Mouse (Mus musculus) regulatory T cell (primary cell): Measurements from ENCODE around the gene Gorasp1.

Source experiments
- in situ Hi-C: fragments of 300-600 bp; cut with MboI, MseI; formaldehyde crosslinking; loops from one replicate; pipeline ENCODE4 v1.15.1; 2025; ENCODE audit warnings: high pct_unique_total_duplicates

The Gorasp1 gene

DNA sequence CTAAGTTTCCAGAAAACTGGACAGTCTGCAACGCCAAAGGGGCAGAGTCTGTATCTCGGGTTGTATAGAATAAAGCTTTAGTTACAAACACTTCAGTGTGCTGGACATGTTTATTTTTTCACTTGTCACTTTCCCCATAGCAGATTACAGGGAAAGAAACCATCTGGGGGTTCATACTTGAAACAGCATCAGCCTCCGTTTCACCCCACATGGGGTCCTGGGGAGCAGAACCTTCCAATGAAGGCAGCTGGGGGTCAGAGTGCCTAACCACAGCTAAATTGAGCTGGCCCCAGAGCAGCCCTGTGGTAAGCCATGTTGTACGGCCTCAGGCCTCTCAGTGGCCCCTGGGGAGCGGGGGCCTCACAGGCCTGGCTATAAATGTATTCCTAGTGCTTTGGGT lies 10.9 kb downstream of the Gorasp1 start:
- in situ Hi-C loops = no loop called here

GRCm38 (mm10) chr9:119925729-119926128 lies 11.6 kb downstream of the Gorasp1 start:
- in situ Hi-C loops = no loop called here

DNA sequence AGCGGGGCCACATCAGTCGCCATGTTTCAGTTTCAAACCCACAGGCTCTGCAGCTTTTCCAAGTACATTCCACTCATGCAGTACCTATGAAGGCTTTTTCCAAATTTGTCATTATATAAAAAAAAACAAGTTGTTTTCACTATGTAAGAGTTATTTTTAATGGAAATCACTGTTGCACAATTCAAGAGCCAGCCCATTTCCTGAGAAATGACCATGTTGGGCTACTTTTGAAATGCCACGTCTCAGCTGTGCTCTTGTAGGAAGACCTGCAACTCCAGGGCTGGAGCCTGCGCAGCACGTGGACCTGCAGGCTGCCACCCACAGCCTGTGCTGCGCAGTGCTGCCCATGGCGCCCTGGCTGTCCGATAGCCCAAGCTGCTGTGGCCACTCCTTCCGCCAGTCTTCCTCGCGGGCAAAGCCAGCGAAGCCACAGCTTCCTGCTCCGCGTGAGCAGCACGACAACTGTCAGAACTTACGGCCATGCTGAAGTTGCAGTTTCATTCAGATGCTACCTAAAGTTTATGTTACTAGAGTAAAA lies 12.2 kb downstream of the Gorasp1 start:
- in situ Hi-C loops = no loop called here

DNA sequence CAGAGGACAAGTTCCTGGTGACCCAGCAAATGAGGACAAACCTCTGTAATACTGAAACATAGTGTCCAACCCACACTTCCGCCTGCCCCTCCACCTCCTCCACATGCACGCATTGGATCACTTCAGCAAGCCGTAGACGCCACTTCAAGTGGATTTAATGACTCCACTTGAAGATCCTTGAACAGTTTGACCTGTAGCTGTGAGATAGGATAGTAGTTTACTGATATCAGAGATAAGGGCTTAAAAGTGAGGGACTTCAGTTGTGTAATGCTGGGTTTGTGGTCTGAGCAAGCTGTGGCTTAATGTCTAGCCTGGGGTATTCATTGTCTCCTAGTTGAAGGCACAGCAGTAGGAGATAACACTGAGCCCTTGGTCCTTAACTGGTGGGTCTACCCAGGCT lies 13.9 kb downstream of the Gorasp1 start:
- in situ Hi-C loops = no loop called here

- in situ Hi-C loops = no loop called here
These were observed 17.5 kb downstream of the Gorasp1 start for GRCm38 (mm10) chr9:119919858-119920257.

GRCm38 (mm10) chr9:119913087-119913838 lies 24.1 kb downstream of the Gorasp1 start:
- in situ Hi-C loops = no loop called here

GRCm38 (mm10) chr9:119909931-119910330 lies 27.4 kb downstream of the Gorasp1 start:
- in situ Hi-C loops = no loop called here

GRCm38 (mm10) chr9:119908708-119909107 lies 28.7 kb downstream of the Gorasp1 start:
- in situ Hi-C loops = no loop called here

- in situ Hi-C loops = no loop called here
These were observed 34.8 kb downstream of the Gorasp1 start for GRCm38 (mm10) chr9:119902410-119903151.

DNA sequence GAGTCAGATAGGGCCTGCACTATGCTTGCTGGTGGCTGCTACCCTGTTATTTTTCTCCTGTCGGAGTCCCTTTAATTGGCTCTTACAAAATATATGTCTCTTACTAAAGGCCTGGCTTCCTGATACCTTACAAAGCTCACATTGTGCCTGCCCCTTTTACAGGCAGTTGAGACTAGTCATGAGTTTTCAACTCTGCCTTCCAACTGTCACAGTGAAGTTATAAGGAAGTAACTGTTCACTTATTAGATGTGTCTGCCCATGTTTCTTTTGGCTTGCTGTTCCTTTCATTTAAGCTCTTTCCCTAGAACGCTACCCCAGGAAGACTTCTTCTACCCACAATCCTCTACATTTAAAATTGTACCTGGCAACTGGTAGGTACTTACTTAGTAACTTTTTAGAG lies 37.9 kb downstream of the Gorasp1 start:
- in situ Hi-C loops = no loop called here

DNA sequence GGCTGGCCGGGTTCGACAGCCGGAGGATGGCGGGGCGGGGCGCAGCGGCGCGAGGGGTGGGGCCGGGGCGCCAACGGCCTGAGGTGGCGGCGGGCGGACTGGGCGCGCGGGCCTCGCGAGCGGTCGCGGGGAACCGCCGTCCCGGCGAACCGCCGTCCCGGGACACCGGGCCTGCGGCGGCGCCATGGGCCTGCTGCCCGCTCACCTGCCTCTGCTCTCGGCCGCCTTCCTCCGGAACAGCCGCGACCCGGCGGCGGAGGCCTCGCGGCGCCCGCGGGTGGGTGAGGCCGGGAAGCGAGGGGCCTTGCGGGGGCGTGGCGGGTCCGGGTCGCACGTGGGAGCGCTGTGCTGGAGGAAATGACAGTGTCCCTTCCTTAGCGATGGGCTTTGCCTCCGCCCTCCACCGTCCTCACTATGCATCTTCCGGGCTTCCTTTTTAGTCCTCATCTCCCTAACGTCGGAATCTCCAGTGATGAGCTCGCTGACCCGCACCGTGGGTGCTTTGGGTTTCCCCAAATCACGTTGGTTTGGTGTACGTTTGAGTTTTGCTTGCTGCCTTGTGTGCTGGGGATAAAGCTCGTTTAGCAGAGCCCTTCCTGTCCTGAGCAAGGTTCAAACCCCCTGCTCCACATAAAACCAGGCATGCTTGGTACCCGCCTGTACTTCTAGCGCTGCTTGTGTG lies 42.2 kb downstream of the Gorasp1 start:
- in situ Hi-C loops = no loop called here

DNA sequence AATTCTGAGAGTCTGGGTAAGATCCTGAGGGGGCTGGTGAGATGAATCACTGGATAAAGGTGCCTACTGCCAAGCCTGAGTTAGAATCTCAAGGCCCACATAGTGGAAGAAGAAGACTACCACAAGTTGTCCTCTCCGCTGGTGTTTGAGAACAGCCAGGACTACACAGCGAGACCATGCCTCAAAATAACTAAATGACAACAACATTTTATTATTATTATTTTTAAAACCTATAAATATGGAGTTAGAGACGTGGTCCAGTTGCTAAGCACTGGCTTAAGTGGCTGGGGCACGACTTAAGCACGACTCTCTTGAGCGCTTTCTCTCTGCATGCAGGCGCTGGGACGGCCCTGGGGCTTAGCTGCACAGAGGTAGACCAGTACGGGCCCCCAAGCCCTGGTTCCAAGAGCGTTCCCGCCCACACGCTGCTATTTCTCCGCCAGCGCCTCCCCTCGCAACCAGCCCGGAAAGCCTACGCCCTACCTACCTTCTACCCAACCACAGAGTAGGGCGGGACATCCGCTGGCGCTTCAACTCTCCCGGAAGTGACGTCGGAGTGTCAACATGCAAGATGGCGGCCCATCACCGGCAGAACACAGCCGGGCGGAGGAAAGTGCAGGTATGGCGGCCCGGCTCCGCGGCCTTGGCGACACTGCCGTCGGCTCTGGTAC lies 42.9 kb downstream of the Gorasp1 start, which contains the start of gene Wdr48:
Wdr48 (plus strand) TSS at position 540 of the 671 bp plus-strand sequence.
- in situ Hi-C loops = loop anchor here (5.0 kb wide), 1 partner anchor 92 kb away; no protein-coding TSS in a partner anchor

DNA sequence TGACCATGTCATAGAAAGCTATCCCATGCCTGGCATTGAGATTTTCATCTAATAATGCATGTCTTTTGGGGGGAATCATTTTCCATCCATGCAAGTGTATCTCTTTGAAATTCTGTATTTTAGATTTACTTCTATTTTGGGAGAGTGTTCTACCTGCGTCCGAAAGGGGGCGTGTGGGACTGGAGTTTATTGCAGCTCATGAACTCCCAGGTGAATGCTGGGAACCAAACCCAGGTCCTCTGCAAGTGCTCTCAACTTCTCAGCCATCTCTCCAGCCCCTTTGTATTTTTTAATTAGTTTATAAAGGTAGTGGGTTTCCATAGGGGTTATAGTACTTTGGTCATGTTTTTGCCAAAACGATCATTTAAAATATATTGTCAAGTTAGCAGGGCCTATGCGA lies 43.5 kb downstream of the Gorasp1 start:
- in situ Hi-C loops = loop anchor here (5.0 kb wide), 1 partner anchor 92 kb away; no protein-coding TSS in a partner anchor

GRCm38 (mm10) chr9:119890692-119891091 lies 46.7 kb downstream of the Gorasp1 start:
- in situ Hi-C loops = loop anchor here (5.0 kb wide), 1 partner anchor 88 kb away; no protein-coding TSS in a partner anchor

DNA sequence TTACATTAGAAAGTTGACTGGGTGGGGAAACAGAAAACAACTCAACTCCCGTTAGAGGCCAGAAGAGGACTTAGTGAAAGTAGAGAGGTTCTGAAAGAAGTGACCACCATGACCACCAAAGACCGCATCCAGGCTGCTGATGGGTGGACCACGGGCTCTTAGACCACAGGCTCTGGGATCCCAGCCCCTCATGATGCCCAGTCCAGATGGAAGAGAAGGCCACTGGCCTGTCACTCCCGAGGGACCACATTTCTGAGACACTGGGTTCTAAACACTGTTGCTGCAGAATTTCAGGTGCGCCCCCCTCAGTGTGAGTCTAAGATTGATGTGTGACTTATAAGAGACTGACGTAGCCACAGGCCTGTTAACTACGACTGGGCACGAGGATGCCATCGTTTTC lies 47.9 kb downstream of the Gorasp1 start:
- in situ Hi-C loops = no loop called here

DNA sequence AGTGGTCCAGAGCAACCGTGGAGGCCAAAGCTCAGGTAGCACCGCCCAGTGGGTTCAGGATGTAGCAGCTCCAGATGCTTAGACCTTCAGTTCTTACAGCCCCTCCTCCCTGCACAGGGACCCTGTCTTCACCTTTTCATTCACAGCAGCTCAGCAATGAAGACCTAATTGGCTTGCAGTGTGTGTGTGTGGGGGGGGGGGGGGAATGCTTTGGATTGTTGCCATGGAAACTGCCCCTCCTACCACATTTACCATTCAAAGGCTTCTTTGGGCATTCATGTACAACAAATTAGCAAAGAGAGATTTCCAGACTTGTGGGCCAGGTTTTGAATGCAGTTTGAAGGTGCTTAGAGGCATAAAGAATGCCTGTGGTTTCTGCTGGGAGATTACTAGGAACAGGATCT lies 48.5 kb downstream of the Gorasp1 start:
- in situ Hi-C loops = no loop called here

- in situ Hi-C loops = no loop called here
These were observed 50.0 kb downstream of the Gorasp1 start for GRCm38 (mm10) chr9:119887144-119887901.
